Mouse (Mus musculus) heart, adult 18-20 months (tissue): Measurements from ENCODE around the gene Arg1. TPM values are rescaled to one million over a fixed set of nuclear protein-coding genes. Genes with fewer than 3 reads are reported as not detected.

Experiments used
- DNase-seq, 2 experiments: peaks; one replicate each; pipeline ENCODE4 v3.0.0; 2021 to 2022; ENCODE audit warnings: mixed read lengths in 1 of 2
- long read RNA-seq, 2 experiments: library from polyadenylated mRNA; stranded (forward); transcript quantifications; one replicate each; pipeline ENCODE4 v2.0.0; 2021
- total RNA-seq, 2 experiments: library from RNA; stranded (reverse); gene quantifications; 2 replicates each; pipeline ENCODE4 v1.2.3; 2021

The Arg1 gene
- not detected for total RNA-seq
- long read RNA-seq, experiment 1, result 0 reads
- long read RNA-seq, experiment 2, result 0 reads

DNA sequence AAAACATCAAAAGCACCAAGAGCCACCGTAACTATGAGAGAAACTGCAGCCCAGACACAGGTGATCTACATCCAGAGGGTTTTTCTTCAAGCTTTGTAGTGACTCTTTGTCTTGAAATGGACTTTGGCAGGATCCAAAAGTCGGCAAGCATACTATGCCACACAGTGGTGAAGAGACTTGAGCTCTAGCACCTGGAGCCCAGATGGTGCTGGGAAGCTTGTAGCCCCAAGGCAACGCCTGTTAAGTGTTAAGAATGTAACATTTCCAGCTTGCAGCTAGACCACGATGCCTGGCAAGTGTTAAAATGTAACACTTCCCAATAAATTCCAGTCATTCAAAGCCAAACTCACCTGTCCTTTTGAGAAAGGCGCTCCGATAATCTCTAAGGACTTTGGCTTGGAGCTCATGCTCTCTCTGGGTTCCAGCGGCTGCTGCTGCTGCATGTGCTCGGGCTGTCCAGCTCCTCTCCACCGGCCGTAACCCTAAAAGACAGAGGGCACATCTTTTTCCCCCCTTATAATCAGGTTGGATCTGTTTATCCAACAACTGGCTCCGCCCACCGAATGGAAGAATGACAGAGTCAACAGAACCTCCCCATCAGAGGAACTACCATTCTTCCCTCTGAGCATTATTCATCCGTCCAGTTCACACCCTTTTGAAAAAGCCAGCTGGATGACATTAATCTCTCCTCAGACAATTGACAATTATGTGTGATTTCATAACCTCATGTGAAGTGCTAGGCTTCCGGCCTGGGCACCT, at the start of gene Arg1:
Arg1 (minus strand) TSS at position 523 of the 759 bp plus-strand sequence.
- no peak for DNase-seq

DNA sequence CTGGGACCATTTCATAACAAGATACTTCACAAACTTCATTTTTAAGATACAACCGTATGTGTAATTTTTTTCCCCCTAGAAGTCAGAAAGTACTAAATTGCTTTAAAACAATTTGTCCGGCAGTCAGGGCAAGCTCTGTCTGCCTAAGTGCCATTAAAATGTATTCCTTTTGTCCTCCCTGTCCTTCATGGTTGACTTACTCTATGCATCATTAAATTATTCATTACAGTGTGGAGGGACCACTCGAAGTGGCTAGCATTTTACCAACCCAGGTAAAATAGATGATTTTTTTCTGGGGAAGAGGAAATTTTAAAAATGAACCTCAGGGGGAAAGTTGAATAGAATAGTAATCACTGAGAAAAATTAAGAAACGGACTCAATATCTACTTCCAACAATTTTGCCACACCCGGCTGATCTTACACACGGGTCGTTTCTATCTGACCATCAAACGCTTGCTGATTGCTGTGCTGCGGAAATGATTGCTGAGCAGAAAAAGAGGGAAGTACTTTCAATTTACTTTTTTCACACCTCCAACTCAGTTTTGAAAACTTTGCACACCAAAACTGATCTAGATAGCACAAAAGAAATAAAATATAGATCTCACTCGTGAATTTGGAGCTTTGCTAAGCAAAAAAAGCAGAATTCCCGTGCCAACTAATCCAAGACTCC, 46.7 kb upstream of the Arg1 start:
- DNase-seq, result no peak

DNA sequence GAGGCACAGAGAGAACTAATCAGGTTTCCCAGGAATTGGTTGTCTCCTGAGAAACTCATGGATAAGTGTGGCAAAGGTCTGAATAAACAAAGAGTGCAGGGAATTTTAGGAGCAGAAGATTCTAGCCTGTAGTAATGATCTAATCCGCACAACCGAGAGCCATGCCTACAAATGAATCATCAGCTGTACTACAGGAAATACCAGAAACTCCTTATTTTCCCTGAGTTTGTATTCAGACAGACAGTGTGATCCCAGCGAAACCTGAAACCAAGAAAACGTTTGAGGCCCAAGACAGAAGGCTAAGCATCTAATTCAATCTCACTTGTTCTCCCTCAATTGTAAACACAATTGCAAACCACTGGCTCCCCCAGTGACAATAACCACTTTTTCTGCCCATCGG, 46.1 kb upstream of the Arg1 start:
- DNase-seq, result no peak

DNA sequence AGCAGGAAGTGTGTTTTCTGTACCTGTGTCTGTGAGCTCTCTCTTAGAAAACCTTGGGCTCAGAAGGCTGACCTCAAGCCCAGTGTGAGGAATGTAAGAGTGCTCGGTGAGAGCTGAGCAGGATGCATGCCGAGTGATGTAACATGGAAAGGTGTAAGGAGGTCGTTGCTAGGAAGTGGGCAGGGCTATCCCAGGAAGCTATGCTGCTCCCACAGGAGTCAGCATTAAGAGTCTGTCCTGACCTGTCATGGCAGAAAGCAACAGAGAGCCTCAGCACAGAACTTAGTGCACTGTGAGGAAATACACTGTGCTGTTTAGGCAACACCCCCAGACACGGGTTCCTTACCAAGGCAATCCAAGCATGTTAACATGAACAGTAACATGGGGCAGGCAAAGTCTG, 45.6 kb upstream of the Arg1 start:
- DNase-seq, result no peak

DNA sequence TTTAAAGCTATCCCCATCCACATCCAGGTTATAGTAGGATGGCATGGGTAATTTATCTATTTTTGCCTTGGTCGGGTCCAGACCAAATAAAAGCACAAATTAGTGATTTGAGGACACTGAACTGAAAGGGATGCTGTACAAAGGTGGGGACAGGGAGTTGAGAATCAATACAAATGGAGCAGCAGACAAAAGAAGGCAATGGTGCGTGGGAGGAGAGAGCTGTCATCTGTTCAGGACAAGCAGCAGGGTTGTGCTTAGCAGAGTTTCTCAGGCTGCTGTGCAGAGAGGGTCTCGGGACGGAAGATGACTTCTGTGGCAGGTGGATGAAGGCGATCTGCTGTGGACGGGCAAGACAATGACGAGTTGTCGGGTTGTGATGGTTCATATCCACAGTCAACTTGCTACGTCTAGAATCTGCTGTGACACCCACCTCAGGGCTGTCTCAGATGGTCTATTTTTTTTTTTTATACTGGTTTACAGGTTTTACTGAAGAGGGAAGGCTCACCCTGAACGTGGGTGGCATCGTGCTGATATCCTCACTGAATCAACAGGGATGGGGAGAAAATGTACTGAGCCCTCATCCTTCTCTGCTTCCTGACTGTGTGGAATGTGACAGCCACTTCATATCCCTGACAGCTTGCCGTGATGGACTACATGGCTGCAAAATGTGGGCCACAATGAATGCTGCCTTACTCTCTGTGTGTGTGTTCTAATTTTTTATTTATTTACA, 38.7 kb upstream of the Arg1 start:
- DNase-seq, result no peak

- no peak for DNase-seq
Measured at GRCm38 (mm10) chr10:24961889-24962288, 34.6 kb upstream of the Arg1 start.

DNA sequence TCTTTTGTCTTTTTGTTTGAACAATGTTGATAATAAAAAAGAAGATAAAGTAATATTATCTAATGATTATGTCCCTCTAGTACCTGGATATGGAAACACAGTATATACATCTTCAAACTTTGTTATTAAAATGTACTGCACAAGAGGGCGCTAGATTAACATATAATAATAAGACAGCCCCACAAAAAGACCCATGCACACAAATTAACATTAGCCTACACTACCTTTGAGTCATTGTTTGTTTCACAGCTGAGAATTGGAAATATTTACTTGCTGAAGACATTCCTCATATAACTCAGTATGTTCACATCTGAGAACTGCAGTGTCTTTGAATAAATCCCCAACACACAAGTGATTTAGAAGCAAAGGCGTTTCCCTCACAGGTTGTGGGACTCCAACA, 33.8 kb upstream of the Arg1 start:
- peak in 1 of 2 experiments; percentile 58 for DNase-seq

- DNase-seq, result peak; percentile 31 to 42
Measured at GRCm38 (mm10) chr10:24959043-24959916, 32.0 kb upstream of the Arg1 start.

- peak in 1 of 2 experiments; percentile 12 for DNase-seq
Measured at GRCm38 (mm10) chr10:24958280-24959042, 31.2 kb upstream of the Arg1 start.

GRCm38 (mm10) chr10:24953876-24954275, 26.6 kb upstream of the Arg1 start:
- no peak for DNase-seq

- DNase-seq, result peak; percentile 27 to 40
Measured at GRCm38 (mm10) chr10:24952549-24952948, 25.3 kb upstream of the Arg1 start.

- DNase-seq, result no peak
Measured at GRCm38 (mm10) chr10:24951575-24951974, 24.3 kb upstream of the Arg1 start.

DNA sequence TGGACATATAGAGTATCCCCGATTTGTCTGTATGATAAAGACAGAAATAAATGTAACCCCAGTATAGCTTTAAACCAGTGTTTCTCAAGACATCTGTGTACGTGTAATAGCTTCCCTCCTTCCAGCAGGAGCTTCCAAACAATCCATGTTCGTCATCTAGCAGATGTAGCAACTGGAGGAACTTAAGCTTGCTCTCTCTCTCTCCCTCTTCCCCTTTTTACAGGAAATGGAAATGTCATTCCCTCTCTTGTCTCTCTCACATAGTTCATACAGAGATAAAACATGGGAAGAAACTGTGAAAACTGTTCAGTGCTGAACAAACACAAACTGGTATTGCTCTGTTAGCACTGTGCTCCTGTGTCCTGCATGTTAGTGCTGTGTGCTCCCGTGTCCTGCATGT, 22.9 kb upstream of the Arg1 start:
- no peak for DNase-seq

DNA sequence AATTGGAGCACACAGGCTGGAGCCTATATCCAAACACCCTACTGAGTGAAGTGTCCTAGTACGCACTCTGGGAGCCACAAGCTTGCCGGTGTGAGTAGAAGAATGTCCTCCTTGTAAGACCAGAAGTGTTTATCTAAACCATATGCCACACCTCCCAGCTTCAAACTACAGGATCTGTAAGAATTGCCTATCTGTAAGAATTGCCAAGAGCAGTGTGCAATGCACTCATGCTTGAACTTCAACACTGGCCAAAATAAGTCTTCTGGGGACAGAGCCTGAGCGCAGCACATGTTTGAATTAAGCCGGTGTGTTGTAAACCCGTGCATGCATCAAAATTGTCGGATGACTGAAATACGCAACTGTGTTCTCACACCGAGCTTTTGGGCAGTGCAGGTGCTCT, 21.0 kb upstream of the Arg1 start:
- no peak for DNase-seq

- DNase-seq, result no peak
Measured at GRCm38 (mm10) chr10:24947871-24948270, 20.6 kb upstream of the Arg1 start.

- peak in 1 of 2 experiments; percentile 11 for DNase-seq
Measured at GRCm38 (mm10) chr10:24930143-24930542, 2.9 kb upstream of the Arg1 start.

DNA sequence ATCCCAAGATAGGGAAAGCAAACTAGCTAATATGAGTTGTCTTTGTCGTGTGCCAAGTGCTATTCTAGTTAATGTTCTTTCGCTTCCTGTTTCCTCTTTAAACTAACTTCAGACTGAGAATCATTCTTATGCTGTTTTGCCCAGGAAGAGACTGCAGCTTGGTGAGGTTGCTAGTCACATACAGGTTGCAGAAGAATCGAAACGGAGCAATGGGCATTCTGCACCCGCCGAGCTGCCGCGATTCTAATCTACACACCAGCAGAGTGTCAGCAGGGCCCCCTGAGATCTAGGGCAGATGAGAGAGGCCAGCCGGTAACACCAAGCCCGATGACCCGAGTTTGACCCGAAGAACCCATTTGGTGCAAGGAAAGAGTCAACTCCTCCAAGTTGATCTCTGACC, 788 bp upstream of the Arg1 start:
- peak in 1 of 2 experiments; percentile 17 for DNase-seq

DNA sequence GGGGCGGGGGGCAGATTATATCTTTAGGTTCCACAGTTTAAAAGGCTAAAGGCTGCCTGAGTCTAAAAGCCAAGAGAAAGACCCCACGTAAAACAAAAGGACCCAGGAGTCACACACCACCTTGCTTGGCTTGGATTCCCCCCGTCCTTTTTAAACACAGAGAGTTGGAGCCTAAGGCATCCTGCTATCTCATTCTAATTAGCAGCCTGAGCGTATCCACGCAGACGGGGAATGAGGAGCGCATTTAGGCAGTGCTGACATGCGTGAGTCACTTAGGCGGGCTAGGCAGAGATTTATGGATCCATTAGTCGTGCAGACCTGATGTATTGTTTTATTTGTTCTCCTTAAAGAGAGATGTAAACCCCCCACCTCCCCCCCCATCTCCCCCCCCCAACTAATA, 904 bp downstream of the Arg1 start:
- DNase-seq, result no peak

- DNase-seq, result no peak
Measured at GRCm38 (mm10) chr10:24924296-24924695, 3.0 kb downstream of the Arg1 start.

- DNase-seq, result no peak
Measured at GRCm38 (mm10) chr10:24922977-24923376, 4.3 kb downstream of the Arg1 start.

GRCm38 (mm10) chr10:24915486-24915885, 11.8 kb downstream of the Arg1 start:
- no peak for DNase-seq
